Mouse (Mus musculus) midbrain, embryonic 12.5 days (tissue): ENCODE data around the gene Cpt1c. TPM values are rescaled to one million over a fixed set of nuclear protein-coding genes. Genes with fewer than 3 reads are reported as not detected.
"Not testable (repeated sequence)": the region's sequence is repeated elsewhere in the genome, so short reads cannot be mapped to it uniquely, and the experiment has no call there.

Source experiments
- ATAC-seq: fragments of 200-750 bp; cut with Nextera tagmentation; 2 replicates; pipeline ENCODE4 v1.8.0; 2017; ENCODE audit warnings: low read depth, moderate TSS enrichment, moderate library complexity; ENCODE audit not compliant: low FRiP score
- H3K27ac ChIP-seq: fragments of 300-500 bp; sonication (generic); replicated peaks from 2 replicates; pipeline ENCODE4 v1.5.1; 2016; ENCODE audit warnings: mild to moderate bottlenecking
- H3K27me3 ChIP-seq: fragments of 300-500 bp; sonication (generic); 2 replicates; pipeline ENCODE4 v1.6.1; 2016; ENCODE audit warnings: mild to moderate bottlenecking
- H3K36me3 ChIP-seq: fragments of 300-500 bp; sonication (generic); 2 replicates; pipeline ENCODE4 v1.6.1; 2016
- H3K4me1 ChIP-seq: fragments of 300-500 bp; sonication (generic); 2 replicates; pipeline ENCODE4 v1.6.1; 2016
- H3K4me2 ChIP-seq: fragments of 300-500 bp; sonication (generic); replicated peaks from 2 replicates; pipeline ENCODE4 v1.6.1; 2016; ENCODE audit warnings: mild to moderate bottlenecking, moderate library complexity
- H3K4me3 ChIP-seq: fragments of 300-500 bp; sonication (generic); 2 replicates; pipeline ENCODE4 v1.5.1; 2016; ENCODE audit warnings: mild to moderate bottlenecking
- H3K9ac ChIP-seq: fragments of 300-500 bp; sonication (generic); replicated peaks from 2 replicates; pipeline ENCODE4 v1.6.1; 2016; ENCODE audit warnings: mild to moderate bottlenecking, moderate library complexity
- H3K9me3 ChIP-seq: fragments of 300-500 bp; sonication (generic); 2 replicates; pipeline ENCODE4 v1.6.1; 2016; ENCODE audit warnings: mild to moderate bottlenecking
- WGBS: fragments of 180-500 bp; shearing (Covaris S2); methylation state at CpG from one replicate; pipeline ENCODE4 v1.1.7; 2016; 5-methylcytosine and 5-hydroxymethylcytosine counted together
- polyA plus RNA-seq: library from polyadenylated mRNA; unstranded; fragments of >200 nt; fragmentation: Nextera tagmentation; extraction: Ambion mirVana; gene quantifications from 2 replicates; pipeline ENCODE4 v1.2.1, GENCODE M21; 2016

The Cpt1c gene
- 40.6 and 43.7 TPM in 2 replicates for polyA plus RNA-seq

- Histone ChIP-seq H3K4me1 (peaks cover 36% of the 10 kb centered on the region), H3K4me2 (peak within 1 kb of the TSS; percentile 82), H3K27me3 (no peaks in the 10 kb centered on the region), H3K27ac (peak within 1 kb of the TSS; percentile 95), H3K9me3 (no peaks in the 10 kb centered on the region), H3K4me3 (peak within 1 kb of the TSS; percentile 51), H3K36me3 (peaks cover 45% of the 10 kb centered on the region), H3K9ac (peak within 1 kb of the TSS; percentile 66)
- WGBS: 2% methylated on average over 22 of the region's 22 CpGs
- peak; percentile 48 for ATAC-seq
Observed at GRCm38 (mm10) chr7:44974383-44975116, at the start of gene Cpt1c. Gene Cpt1c (minus strand): TSS chr7:44974851.

- H3K9ac ChIP-seq, H3K4me3 ChIP-seq, H3K9me3 ChIP-seq, ATAC-seq, H3K4me2 ChIP-seq, H3K4me1 ChIP-seq, H3K27ac ChIP-seq: not testable (repeated sequence)
- 87% methylated on average over 5 of the region's 5 CpGs for WGBS
- Histone ChIP-seq H3K36me3 (peaks cover 22% of the 10 kb centered on the region), H3K27me3 (peaks cover 17% of the 10 kb centered on the region)
Observed at GRCm38 (mm10) chr7:45023711-45024110, 49.1 kb upstream of the Cpt1c start.

DNA sequence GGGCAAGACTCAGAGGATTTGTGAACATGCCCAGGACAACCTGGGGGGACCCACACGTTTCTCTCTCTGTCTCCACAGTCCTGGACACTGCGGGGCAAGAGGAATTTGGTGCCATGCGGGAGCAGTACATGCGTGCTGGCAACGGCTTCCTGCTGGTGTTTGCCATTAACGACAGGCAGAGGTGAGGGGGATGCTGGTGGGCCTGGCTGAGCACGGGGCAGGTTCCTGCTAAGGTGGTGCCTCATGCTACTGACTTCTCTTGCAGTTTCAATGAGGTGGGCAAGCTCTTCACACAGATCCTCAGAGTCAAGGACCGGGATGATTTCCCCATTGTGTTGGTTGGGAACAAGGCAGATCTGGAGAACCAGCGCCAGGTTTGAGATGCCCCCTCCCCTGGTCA is 45.6 kb upstream of the Cpt1c start:
- Histone ChIP-seq H3K4me3 (no peak overlapping the region), H3K36me3 (no peaks in the 10 kb centered on the region), H3K4me1 (peaks cover 14% of the 10 kb centered on the region), H3K4me2 (no peak overlapping the region), H3K27ac (no peak overlapping the region), H3K27me3 (peaks cover 23% of the 10 kb centered on the region), H3K9me3 (no peaks in the 10 kb centered on the region), H3K9ac (no peak overlapping the region)
- 74% methylated on average over 9 of the region's 9 CpGs for WGBS
- no peak for ATAC-seq

- H3K4me1 ChIP-seq: peaks cover 25% of the 10 kb centered on the region
- H3K4me2 ChIP-seq: no peak overlapping the region
- H3K36me3 ChIP-seq: 0 out of 2 replicates have a peak, but pooled peaks cover under 1% of the 10 kb centered on the region
- 39% methylated on average over 8 of the region's 8 CpGs for WGBS
- no peak overlapping the region; the same call in 1 of the 2 replicates for H3K9ac ChIP-seq
- no peak for ATAC-seq
- peaks cover 23% of the 10 kb centered on the region for H3K27me3 ChIP-seq
- H3K4me3 ChIP-seq: no peak overlapping the region
- no peaks in the 10 kb centered on the region for H3K9me3 ChIP-seq
- H3K27ac ChIP-seq: no peak overlapping the region
Observed at GRCm38 (mm10) chr7:45019031-45019571, 44.5 kb upstream of the Cpt1c start.

DNA sequence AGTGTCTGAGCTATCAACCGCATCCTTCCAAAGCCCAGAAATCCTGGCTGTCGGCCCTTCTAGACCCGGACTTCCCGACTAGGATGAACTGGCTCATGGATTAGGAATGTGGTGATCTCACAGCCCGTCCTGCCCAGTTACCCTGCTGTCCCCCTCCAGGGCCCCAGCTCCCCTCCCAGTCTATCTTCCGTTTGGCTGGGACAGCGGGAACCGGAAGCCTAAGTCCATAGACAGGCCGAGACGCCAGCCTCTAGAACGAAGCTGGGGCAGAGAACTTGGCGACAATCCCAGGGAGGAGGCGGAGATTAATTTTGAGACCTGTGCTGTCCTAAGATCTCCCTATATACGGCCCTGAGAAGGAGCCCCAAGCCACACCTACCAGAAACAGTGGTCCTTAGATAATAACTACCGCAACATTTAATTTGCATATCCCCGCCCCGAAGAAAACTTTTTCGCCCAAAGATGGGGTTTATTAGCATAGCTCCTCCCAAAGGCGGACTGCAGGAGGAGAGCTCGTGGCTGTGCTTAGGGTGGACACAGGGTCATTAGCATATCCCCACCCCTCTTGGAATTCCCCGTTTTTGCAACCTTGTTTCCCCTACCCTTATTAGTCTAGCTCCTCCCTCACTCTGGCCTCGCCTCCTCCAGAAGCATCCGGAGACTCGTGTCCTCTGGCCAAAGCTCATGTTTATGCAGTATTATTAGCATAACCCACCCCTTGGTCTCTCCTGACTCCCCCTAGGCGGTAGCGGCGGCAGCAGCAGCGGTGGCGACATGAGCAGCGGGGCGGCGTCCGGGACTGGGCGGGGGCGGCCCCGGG is 42.8 kb upstream of the Cpt1c start, which contains the start of gene Rras:
Rras (plus strand) TSS at position 720 of the 820 bp plus-strand sequence.
- Histone ChIP-seq H3K9me3 (no peaks in the 10 kb centered on the region), H3K27me3 (peaks cover 23% of the 10 kb centered on the region), H3K36me3 (peaks cover 17% of the 10 kb centered on the region), H3K4me3 (peak within 1 kb of the TSS; percentile 93), H3K9ac (peak within 1 kb of the TSS; percentile 76), H3K4me2 (peak within 1 kb of the TSS; percentile 82), H3K27ac (peak within 1 kb of the TSS; percentile 88), H3K4me1 (peaks cover 26% of the 10 kb centered on the region)
- WGBS: under 1% methylated on average over 36 of the region's 36 CpGs
- peak; percentile 86 for ATAC-seq

DNA sequence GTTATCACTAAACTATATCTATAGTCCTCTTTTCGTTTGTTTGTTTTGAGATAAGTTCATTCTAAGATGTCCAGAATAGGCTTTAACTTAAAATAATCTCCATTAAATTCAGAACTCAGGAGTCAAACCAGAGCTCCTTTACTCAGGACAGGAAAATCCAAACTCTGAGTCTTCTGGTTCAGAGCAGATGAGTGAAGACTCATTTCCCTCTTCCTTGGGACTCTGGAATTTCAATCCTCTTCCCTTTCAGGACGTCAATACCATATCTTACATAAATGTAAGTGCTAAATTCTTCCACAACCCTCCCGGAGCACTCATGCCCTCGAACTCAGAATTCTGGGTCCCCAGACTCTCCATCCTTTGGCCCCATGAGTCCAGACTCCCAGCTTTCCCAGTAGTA is 42.1 kb upstream of the Cpt1c start:
- no peak for ATAC-seq
- H3K9me3 ChIP-seq: no peaks in the 10 kb centered on the region
- peaks cover 26% of the 10 kb centered on the region for H3K4me1 ChIP-seq
- peak overlapping the region; percentile 49 for H3K9ac ChIP-seq
- peak overlapping the region; percentile 82 for H3K4me2 ChIP-seq
- peak overlapping the region; percentile 93 for H3K4me3 ChIP-seq
- WGBS: 3% methylated on average over 4 of the region's 4 CpGs
- H3K27me3 ChIP-seq: peaks cover 23% of the 10 kb centered on the region
- peak overlapping the region; percentile 88 for H3K27ac ChIP-seq
- H3K36me3 ChIP-seq: peaks cover 24% of the 10 kb centered on the region

- peak within 1 kb of the TSS; percentile 97 for H3K9ac ChIP-seq
- H3K36me3 ChIP-seq: peaks cover 30% of the 10 kb centered on the region
- under 1% methylated on average over 67 of the region's 69 CpGs for WGBS
- peaks cover 26% of the 10 kb centered on the region for H3K4me1 ChIP-seq
- peak; percentile 91 for ATAC-seq
- peaks cover 23% of the 10 kb centered on the region for H3K27me3 ChIP-seq
- no peaks in the 10 kb centered on the region for H3K9me3 ChIP-seq
- peak within 1 kb of the TSS; percentile 93 for H3K4me3 ChIP-seq
- H3K4me2 ChIP-seq: peak within 1 kb of the TSS; percentile 87
- H3K27ac ChIP-seq: peak within 1 kb of the TSS; percentile 88
Observed at GRCm38 (mm10) chr7:45015957-45016612, 41.4 kb upstream of the Cpt1c start, which contains the start of gene Scaf1. Gene Scaf1 (minus strand): TSS chr7:45016363.

DNA sequence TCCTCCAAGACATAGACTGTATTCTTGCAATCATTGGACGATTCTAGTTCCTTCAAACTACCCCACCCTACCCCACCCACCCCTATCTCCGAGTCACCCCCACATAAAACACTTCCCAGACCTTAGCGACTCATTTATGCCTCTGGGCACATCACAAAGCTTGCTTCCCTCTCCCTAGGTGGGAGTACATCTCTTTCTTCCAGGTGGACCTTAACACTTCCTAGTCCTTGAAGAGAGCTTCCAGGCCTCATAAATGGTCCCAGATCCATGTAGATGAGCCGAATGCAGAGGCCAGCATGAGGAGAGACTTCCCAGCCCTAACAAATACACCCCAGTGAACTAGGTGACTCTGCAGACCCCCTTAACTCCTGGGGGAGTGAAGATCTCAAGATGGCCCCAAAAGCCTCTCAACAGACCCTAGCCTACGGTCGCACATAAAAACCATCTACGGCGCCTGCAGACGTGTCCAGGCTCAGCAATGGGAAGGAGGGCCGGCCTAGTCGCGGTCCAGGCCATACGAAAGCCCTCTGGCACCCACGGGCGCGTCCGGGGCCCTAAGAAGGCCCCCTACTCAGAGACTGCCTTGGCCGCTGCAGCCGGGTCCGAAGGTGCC is 40.8 kb upstream of the Cpt1c start:
- WGBS: 3% methylated on average over 20 of the region's 20 CpGs
- H3K27ac ChIP-seq: peak overlapping the region; percentile 81
- ATAC-seq: no peak
- H3K9ac ChIP-seq: peak overlapping the region; percentile 97
- peak overlapping the region; percentile 93 for H3K4me3 ChIP-seq
- peak overlapping the region; percentile 87 for H3K4me2 ChIP-seq
- H3K4me1 ChIP-seq: peaks cover 26% of the 10 kb centered on the region
- peaks cover 22% of the 10 kb centered on the region for H3K27me3 ChIP-seq
- H3K36me3 ChIP-seq: peaks cover 32% of the 10 kb centered on the region
- no peaks in the 10 kb centered on the region for H3K9me3 ChIP-seq

DNA sequence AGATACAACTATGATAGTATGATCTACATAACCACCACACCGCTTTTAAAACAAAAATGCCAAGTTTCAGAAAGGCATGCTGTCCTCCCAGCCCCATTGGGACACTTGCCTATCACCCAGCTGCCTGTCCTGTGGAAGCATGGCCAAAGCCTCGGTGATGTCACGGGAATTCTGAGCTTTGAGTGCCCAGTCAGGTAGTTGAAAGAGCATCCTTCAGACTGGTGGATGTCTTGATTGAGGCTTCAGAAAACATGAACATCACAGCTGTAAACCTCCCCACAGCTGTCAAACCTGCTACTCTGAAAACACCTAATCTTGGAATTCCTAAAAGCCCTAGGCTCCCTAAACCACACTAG is 39.4 kb upstream of the Cpt1c start:
- H3K36me3 ChIP-seq: peaks cover 46% of the 10 kb centered on the region

DNA sequence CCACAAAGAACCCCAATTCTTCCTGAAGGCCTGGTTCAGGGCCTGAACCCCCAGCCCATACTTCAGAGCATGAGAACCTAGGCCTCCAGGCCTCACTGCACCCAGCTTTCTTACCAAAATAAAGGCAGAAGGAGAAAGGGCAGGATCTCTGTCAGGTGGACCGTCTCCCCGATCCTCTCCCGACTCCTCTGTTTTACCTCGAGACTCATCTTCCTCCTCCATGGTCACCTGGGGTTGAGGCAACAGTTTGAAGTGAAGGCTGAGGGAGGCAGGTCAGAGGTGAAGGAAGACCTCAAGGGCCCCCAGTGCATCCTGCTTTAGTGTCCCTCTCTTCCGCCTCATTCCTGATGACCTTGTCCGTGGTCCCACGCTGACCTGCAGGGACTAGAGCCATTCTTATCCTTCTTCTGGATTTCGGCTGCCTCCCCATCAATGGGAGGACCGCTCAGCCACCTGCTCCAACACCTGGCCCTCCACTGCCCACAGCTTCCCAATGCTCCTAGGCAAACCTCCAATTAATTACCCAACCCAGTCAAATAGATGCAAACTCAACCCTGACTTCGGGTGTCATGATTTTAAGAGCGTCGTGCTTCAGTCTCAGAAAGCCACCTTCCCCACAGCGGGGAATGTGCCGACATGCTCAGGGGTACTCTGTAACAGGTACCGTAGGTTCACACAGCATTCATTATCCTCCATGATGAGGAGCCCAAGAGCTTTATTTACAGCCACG is 38.9 kb upstream of the Cpt1c start:
- Histone ChIP-seq H3K4me2 (no peak overlapping the region), H3K9ac (no peak overlapping the region), H3K36me3 (peaks cover 52% of the 10 kb centered on the region), H3K4me3 (no peak overlapping the region), H3K9me3 (no peaks in the 10 kb centered on the region), H3K27me3 (0 out of 2 replicates have a peak, but pooled peaks cover 4% of the 10 kb centered on the region), H3K27ac (no peak overlapping the region), H3K4me1 (peaks cover 26% of the 10 kb centered on the region)
- ATAC-seq: no peak
- 94% methylated on average over 16 of the region's 16 CpGs for WGBS

More for the DNA sequence above, 39.4 kb upstream of the Cpt1c start:
- peak overlapping the region; percentile 97; the same call in 1 of the 2 replicates for H3K9ac ChIP-seq
- H3K9me3 ChIP-seq: no peaks in the 10 kb centered on the region
- no peak overlapping the region for H3K27ac ChIP-seq
- no peak for ATAC-seq
- H3K4me2 ChIP-seq: no peak overlapping the region
- peaks cover 26% of the 10 kb centered on the region for H3K4me1 ChIP-seq
- H3K27me3 ChIP-seq: peaks cover 10% of the 10 kb centered on the region; the same call in 1 of the 2 replicates
- WGBS: 96% methylated on average over 3 of the region's 3 CpGs
- H3K4me3 ChIP-seq: 0 out of 2 replicates have a peak overlapping the region, but pooled peaks have one; percentile 93
